Mouse (Mus musculus): Measurements from ENCODE around the gene Strbp.

Strbp gene

GRCm38 (mm10) chr2:37703230-37703954 is at the start of gene Strbp:
Strbp (minus strand) TSS chr2:37703859.
- peak; percentile 95 to 97 for DNase-seq

DNA sequence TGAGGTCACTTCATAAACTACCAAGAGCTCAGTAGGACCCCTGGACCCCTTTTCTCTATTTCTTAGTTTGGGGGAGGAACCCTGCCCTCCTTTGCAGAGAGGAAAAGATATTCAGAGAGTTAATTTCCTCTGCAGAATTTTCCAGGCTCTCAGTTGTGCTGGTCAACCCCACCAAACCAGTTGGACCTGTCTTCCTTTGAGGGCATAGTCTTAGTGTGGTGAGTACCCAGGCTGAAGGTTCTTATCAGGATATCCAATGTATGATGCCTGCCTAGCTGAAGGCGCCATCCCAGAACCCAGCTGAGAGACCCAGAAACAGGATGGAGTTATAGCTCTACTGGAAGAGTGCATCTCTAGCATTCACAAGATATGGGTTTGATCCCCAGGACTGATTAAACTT is 47.5 kb upstream of the Strbp start:
- DNase-seq, result no peak

DNA sequence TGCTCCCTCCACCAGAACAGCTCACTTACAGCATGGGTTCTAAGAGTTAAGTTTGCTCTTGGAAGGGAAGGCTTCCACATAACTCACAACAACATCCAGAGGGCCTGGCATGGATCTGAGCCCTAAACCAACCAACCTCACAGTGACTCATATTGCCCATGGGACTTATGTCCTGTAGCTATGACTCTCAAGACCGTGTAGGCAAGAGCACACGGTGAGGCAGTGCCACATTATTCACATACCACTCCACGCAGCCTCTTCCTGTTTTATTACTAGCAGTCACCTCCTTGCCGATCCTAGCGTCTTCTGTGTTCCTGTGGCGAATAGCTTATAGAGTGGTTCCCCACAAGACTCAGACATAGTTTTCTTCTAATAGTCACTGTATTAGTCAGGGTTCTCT is 45.7 kb upstream of the Strbp start:
- DNase-seq, result no peak

- peak; percentile 57 to 59 for DNase-seq
Measured at GRCm38 (mm10) chr2:37748442-37749066, 44.9 kb upstream of the Strbp start.

GRCm38 (mm10) chr2:37747909-37748308 is 44.2 kb upstream of the Strbp start:
- DNase-seq, result no peak

DNA sequence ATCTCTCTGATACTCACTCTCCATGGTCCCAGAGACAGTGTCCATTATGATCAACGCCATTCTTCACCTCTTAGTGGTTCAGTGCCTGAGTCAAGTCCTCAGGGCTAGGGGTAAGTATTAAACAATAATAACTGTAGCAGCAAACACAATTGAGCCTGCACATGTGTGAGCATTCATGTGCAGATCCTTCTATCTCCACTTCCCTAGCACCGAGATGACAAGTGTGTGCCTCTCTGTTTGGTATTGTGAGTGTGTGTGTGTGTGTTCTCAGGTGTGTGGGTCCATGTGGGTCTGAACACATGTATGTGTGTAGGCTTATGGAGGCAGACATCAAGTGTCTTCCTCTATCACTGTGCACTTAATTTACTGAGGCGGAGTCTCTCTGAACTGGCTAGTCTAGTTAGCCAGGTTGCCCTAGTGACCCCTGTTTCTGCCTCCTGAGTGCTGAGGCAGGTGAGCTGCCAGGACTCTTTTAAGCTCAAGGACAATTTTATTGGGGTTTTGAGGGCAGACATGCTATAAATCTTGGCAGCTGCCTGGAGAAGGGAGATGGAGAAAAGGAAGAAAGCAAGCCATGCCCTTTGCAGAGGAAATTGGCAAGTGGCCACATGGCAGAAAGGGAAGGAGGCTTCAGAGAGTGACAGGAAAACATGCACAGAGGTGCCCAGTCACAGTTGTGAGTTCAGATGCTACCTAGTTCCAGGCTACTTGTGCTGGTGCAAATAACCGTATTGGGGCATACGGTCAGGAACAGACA is 42.8 kb upstream of the Strbp start:
- DNase-seq, result no peak

DNA sequence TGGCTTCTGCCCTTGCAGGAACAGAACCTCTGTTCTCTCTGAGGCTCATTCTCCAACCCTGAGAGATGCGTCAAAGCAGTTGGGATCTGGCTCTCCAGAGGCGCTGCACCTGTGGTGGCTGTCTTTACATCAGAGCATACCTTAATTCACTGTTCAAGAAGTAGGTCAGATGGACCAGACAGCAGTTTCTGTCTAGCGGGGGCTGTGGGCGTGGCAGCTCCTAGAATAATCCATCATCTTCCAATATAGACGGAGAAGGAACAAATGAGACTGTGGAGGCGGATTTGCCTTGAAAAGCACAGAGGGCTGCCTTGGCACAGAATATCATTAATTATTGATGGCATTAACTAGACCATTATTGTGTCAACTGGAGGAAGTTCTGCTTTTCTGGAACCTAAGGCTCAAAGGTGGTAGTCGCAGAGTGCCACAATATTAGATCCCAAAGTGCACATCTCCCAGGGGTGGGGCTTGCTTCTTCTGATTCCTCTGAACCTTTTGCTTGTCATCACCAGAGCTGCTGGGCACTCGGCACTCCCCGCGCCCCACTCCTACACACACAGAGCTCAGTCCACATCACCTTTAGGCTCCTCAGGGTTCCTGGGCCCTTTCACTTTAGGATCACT is 41.2 kb upstream of the Strbp start:
- DNase-seq, result no peak

DNA sequence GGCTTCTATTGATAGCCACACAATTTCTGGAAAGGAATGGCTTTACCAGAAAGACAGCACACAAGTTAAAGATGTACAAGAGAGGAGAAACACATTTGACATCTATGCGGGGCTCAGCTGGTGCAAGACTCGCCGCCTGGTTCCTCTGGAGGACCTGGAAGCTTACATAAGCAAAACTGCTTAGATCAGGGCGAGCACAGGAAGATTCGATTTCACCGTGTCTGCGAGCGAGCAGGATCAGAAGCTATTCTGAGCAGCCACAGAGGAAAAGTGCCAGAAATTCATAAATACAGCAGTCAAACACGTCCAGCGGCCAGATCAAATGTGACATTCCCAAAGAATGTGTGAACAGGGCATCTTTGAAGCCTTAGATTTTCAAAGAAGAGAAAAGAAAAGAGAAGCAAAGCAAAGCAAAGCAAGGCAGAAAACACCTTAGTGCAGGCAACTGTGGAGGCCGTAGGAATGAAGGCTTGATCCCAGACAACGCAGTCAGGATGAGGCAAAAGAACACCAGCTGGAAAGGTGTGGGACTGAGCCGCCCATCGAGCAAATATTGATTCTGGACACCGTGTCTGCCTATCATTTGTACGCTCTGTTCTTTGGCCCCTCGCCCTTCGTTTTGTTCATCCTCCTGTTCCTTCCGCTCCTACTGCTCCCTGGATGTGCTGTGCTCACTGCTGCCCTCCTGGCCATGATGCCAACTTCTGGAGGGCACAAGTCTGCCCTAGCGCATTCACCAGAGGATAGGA is 38.3 kb upstream of the Strbp start:
- no peak for DNase-seq

DNA sequence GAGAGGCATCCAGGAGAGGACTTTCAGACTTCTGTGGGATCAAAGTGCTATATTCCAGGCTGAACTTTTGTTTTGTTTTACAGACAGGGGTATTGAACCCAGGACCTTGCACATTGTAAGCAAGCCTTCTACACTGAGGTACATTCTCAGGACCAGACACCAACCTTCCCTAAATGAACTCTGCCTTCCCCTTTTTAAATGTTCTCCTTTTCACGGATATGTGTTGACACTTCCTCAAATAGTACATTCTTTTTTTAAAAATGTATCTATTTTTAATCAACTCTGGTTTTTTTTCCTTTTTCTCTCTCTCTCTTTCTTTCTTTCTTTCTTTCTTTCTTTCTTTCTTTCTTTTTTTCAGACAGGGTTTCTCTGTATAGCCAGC is 32.1 kb upstream of the Strbp start:
- DNase-seq, result no peak

- DNase-seq, result no peak
Measured at GRCm38 (mm10) chr2:37734979-37735806, 31.5 kb upstream of the Strbp start.

- peak in 1 of 2 experiments; percentile 13 for DNase-seq
Measured at GRCm38 (mm10) chr2:37731241-37731801, 27.7 kb upstream of the Strbp start.

DNA sequence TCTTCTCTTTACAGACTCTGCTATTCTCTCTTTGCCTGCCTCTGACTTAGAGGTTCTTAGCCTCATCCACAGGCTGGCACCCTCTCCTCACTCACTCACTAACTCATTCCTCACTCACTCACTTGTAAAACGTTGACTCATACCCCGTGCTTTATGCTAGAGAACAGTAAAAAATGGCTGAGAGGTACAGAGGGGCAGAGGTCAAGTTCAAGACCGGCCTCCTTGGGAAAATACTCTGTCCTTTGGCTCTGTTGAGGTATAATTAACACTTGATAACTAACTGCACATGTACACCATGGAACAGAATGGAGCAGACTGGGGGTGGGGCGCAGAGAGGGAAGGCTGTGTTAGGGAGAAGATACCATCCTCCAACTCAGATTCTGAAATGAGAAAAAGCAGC is 20.6 kb upstream of the Strbp start:
- peak; percentile 57 to 79 for DNase-seq

DNA sequence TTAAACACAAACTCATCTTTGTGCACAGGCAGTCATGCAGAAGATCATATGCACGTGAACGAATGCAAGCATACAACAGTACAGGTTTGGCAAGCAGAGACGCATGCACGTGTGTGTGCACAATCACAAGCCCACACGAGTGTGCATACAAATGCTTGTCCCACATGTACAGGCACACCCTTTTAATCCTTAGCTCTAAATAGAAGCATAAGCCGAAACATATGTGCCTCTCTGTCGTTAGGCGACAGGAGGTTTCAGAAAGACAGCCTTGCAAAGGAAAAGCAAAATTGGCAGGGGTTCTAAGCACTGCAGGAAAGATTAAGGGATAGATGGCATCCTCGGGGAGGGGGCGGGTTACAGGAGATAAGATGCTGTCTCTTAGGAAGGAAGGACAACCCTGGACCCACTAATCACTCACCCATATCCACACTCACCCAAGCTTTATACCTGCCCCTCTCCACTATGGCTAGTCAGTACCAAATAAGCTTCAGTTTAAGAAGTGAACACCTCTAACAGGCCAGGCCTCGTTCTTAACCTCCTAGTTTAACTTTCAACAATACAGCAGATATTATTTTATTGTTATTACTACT is 19.9 kb upstream of the Strbp start:
- DNase-seq, result no peak

DNA sequence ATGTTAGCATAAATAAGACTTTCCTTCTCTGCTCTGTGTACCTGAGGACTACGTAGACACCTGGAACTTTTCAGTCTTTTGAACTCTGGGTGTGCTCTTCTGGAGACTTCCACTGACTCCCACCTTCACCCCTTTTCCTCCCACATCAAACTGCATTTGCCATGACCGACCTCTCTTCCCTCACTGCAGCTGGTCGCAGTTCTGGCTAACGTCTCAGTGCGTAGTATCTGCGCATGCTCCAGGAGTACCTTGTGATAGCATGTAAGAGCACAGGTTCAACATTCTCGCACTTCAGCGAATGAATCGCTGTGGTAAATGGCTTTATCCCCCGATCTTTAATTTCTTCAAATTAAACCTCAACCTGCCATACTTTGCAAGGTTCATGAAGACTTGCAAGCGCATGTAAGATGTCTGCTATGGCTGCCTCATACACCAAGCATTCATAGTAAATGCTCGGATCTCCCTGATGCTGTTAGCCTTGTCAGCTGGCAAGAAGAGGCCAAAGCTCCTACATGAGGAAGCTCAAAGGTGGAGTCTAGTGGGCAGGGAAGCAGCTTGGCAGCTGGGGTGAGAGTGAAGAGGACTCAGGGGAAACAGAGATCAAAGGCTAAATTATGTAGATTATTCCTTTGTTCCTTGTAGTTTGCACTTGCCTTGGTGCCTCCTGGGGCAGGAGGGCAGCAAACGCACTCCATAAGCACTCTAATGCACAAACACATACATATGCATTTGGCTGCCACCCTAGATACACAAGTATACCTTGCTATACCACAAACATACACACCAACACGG is 19.2 kb upstream of the Strbp start:
- DNase-seq, result peak in 1 of 2 experiments; percentile 48

- no peak for DNase-seq
Measured at GRCm38 (mm10) chr2:37716266-37716665, 12.6 kb upstream of the Strbp start.

- DNase-seq, result no peak
Measured at GRCm38 (mm10) chr2:37715364-37715763, 11.7 kb upstream of the Strbp start.

DNA sequence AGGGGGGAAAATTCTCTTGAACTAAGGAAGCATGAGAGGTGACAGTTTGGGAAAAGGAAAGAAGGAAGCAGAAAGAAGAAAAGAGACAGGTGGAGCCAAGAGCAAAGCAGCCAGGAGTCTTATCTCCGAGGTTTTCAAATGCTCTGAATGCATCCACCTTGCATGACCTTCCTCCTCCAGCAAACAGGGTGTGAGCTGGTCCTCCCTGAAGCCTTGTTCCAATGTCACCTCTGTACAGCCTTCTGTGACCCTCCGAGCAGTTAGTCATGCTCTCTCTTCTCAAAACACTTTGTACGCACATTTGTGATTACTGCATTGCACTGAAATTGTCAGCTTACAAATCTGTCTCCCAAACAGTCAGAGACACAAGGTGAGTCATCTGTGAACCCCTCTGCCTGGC is 9.4 kb upstream of the Strbp start:
- DNase-seq, result no peak

DNA sequence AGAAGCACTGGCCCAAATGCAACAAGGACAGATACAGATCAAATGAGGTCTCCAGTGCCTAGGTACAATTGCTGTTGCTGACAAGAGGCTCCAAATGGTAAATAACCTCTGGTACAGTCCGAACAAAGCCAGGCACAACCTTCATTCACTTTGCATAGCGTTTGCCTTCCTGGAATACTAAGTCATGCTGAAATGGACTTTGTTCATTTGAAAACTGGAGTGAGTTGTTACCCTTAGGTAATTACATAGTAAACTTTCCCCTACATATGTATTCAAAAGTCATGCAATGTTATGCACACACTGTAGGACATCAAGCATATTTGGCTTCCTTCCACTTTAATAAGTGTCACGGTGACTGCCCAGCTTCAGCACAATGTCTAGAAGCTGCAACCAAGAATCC is 5.2 kb upstream of the Strbp start:
- no peak for DNase-seq

DNA sequence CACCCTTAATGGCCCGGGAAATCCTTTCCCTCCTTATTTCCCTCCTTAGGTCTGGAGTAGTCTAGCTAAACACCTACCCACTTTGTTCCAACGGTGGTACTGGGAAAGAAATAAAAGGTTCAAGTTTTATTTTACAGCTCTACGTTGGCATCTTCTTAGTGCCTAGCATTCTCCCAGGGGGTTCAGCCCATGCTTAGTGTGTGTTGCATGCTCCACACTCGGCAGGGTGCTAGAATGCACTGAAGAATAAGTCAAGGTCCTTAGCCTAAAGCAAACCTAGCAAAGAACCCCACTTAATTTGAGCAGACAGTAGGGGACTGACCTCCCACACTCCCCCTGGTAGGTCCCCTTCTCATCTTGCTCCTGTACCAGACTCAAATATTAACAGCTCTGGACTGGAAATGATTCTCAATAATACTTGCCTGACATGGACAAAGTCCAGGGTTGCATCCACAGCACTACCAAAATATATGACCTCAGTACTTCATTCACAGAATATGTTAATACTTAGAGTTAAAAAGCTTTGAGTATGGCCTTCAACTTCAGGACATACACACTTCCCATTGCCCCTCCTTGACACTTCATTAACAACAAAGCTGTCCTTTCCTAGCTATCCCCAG is 592 bp upstream of the Strbp start:
- no peak for DNase-seq
